8 mouse cellular contexts compared by ENCODE assay signal in genomic region chr14:60634877-60635771, GRCm38 (mm10). TPM values are rescaled to one million over a fixed set of nuclear protein-coding genes. Genes with fewer than 3 reads are reported as not detected.
DNase-seq lines count a peak whose midpoint lies in the region; ATAC-seq and TF ChIP-seq lines count a peak whose summit lies in the region.

No protein-coding gene starts in this region.

- no peaks in the 10 kb centered on the region for H3K9me3 ChIP-seq in intestine, embryonic 14.5 days (ENCODE audit: control insufficient read depth, low read length)

- no peaks in the 10 kb centered on the region for H3K36me3 ChIP-seq in intestine, embryonic 14.5 days (ENCODE audit: control insufficient read depth, insufficient read depth, low read length)

- H3K4me2 ChIP-seq in intestine, embryonic 14.5 days (ENCODE audit: low read length): peak overlapping the region; percentile 97

- no peak for TF ChIP-seq POLR2A in brain, embryonic 14.5 days (IDR thresholded peaks at IDR 0.05; ENCODE audit: borderline replicate concordance, extremely low read depth, insufficient read depth, insufficient read length, poor library complexity, severe bottlenecking)

- 0 out of 2 replicates have a peak, but pooled peaks cover 4% of the 10 kb centered on the region for H3K27me3 ChIP-seq in intestine, embryonic 14.5 days (replicated peaks; ENCODE audit: control insufficient read depth, insufficient read depth, low read length)

- peak; percentile 63 for TF ChIP-seq CTCF in layer of hippocampus, adult 2 months (conservative IDR thresholded peaks at IDR 0.05)
- no peak for TF ChIP-seq CTCF in brain, embryonic 14.5 days (IDR thresholded peaks at IDR 0.05; ENCODE audit: borderline replicate concordance, extremely low read depth, insufficient read depth, insufficient read length)

- intact Hi-C loops in gastrocnemius, postnatal 14 days (cut with DNase I; ENCODE audit: low total_unique reads): no loop called here

- no peak for DNase-seq in layer of hippocampus, adult 2 months (ENCODE audit: low spot score in 2 of 2)
- no peak for DNase-seq in layer of hippocampus, postnatal 25 days (ENCODE audit: extremely low spot score in 1 of 2, low spot score in 1 of 2)
- DNase-seq in brain, embryonic 14.5 days (ENCODE audit: low read depth): peak; percentile 76
- peak; percentile 51 for DNase-seq in gastrocnemius, postnatal 14 days
- DNase-seq in intestine, embryonic 14.5 days (ENCODE audit: low spot score): no peak
- peak; percentile 67 to 74 for DNase-seq in lung, adult 18-20 months
- DNase-seq in frontal cortex, postnatal 36 days (ENCODE audit: low spot score in 2 of 2): no peak

- ATAC-seq in intestine, embryonic 14.5 days (replicated peaks; ENCODE audit: low FRiP score, low TSS enrichment, low read depth): peak; percentile 82
- peak; percentile 18; the same call in 1 of the 2 replicates for ATAC-seq in neutrophil, adult 5-6 weeks (ENCODE audit: extremely low read depth, insufficient number of reproducible peaks, low FRiP score, poor library complexity, severe bottlenecking)

- H3K9ac ChIP-seq in intestine, embryonic 14.5 days (ENCODE audit: low read length): peak overlapping the region; percentile 49

- WGBS in intestine, embryonic 14.5 days: under 1% methylated on average over 45 of the region's 45 CpGs

- H3K27ac ChIP-seq in layer of hippocampus, adult 2 months: peak overlapping the region; percentile 61
- H3K27ac ChIP-seq in intestine, embryonic 14.5 days (ENCODE audit: low read depth): peak overlapping the region; percentile 29; the same call in 1 of the 2 replicates

- 0 out of 2 replicates have a peak, but pooled peaks cover 5% of the 10 kb centered on the region for H3K4me1 ChIP-seq in intestine, embryonic 14.5 days (replicated peaks; ENCODE audit: control insufficient read depth, insufficient read depth, low read length)

- peak overlapping the region; percentile 81 for H3K4me3 ChIP-seq in layer of hippocampus, adult 2 months
- H3K4me3 ChIP-seq in intestine, embryonic 14.5 days (ENCODE audit: low read depth, low read length): peak overlapping the region; percentile 57

RNA-seq across cellular contexts. Expression of gene Spata13, which starts 1.3 kb away (rescaled TPM):
- 10 to 100 TPM; 23.2 to 31.1 TPM for total RNA-seq in layer of hippocampus, adult 2 months (2021)
- total RNA-seq in layer of hippocampus, postnatal 25 days (2021): 10 to 100 TPM; 27.6 to 28.5 TPM
- 17.0 and 22.1 TPM in 2 replicates for polyA plus RNA-seq in brain, embryonic 14.5 days (2012; rRNA removed)
- total RNA-seq in gastrocnemius, postnatal 14 days (2021): 10 to 100 TPM in 1 of 2 experiments, 1 to 10 TPM in 1; 8.4 to 15.3 TPM
- polyA plus RNA-seq in intestine, embryonic 14.5 days (2014; fragmentation: Nextera tagmentation; extraction: Ambion mirVana): 23.1 and 26.9 TPM in 2 replicates
- total RNA-seq in neutrophil, adult 5-6 weeks (2017): 133 and 137 TPM in 2 replicates

Comparison
In these comparisons a context has a peak if more than half of its experiments do, and no peak if none do; other contexts are left out.
1. DNase-seq: peak in brain, embryonic 14.5 days (single experiment), gastrocnemius, postnatal 14 days (single experiment) and lung, adult 18-20 months (2 of 2); none in layer of hippocampus, adult 2 months (0 of 2), layer of hippocampus, postnatal 25 days (0 of 2), intestine, embryonic 14.5 days (single experiment) and frontal cortex, postnatal 36 days (0 of 2).